In the genomic region with DNA sequence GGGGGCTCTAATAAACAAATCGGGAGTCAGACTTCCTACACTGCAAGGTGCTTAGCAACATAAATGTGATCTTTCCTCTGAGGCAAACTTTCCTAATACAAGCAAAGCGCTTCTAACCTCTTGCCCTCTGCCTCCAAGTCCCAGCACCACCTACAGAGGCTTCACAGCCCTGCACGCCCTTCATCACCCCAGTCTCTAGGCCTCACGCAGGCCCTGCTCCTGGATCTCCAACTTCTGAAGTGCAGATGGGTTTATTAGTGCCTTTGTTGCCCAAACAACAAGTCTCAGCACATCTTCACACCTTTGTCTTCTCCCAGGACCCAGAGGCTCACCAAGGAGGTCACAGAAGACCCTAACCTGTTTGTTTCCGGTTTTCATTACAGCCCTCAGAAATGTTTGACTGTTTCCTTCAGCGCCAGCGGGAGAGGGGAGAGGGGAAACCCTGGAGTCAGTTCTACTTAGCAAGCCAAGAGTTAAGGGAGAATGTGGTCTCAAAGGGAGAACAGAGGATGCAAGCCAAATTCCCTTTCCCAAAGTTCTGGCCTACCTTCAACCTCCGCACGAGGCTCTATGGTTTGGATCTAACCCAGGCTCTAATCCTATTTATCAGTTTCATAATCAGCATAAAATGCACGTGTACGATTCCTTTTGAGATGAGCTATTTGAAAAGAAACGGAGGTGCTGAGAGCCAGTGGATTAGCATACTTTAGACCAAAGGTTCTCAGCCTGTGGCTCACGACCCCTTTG, we compare ENCODE assay signal across 15 mouse cellular contexts.
DNase-seq lines count a peak whose midpoint lies in the region; ATAC-seq lines count a peak whose summit lies in the region.
"Had no signal": no experiment of that assay in that cellular context is flagged by ENCODE, and none has a peak within 500 bp of the region (broad histone marks: within the 10 kb centered on the region; RNA-seq: fewer than 3 reads in every experiment).

No protein-coding gene starts in this region.

- no peaks in the 10 kb centered on the region for H3K9me3 ChIP-seq in heart, embryonic 10.5 days
- no peaks in the 10 kb centered on the region for H3K9me3 ChIP-seq in embryonic facial prominence, embryonic 11.5 days (replicated peaks; ENCODE audit: control insufficient read depth, low read length)
- no peaks in the 10 kb centered on the region for H3K9me3 ChIP-seq in limb, embryonic 10.5 days (replicated peaks)
- H3K9me3 ChIP-seq: midbrain, embryonic 12.5 days had no signal

- peak; percentile 66 for ATAC-seq in embryonic facial prominence, embryonic 11.5 days (replicated peaks; ENCODE audit: insufficient number of reproducible peaks, low FRiP score, low TSS enrichment, low read depth)
- no peak for ATAC-seq in inflammation-experienced regulatory T-cells, adult 6 months

- no peak for DNase-seq in heart, embryonic 10.5 days (ENCODE audit: low spot score)
- no peak for DNase-seq in heart, adult 9 months (ENCODE audit: low spot score in 2 of 2)
- peak; percentile 20 for DNase-seq in NIH3T3 (ENCODE audit: low read depth)
- DNase-seq in embryonic facial prominence, embryonic 11.5 days (ENCODE audit: low spot score), result no peak
- no peak for DNase-seq in limb, embryonic 10.5 days (ENCODE audit: low spot score)
- DNase-seq in cerebellum, adult 9-10 months, result no peak
- DNase-seq in ovary, postnatal 36 days (ENCODE audit: low spot score), result no peak
- DNase-seq: cerebellum, postnatal 36 days; heart, adult 18-20 months; kidney, adult 18-20 months; right cerebral cortex, postnatal 4 days had no signal

- 35% methylated on average over 13 of the region's 13 CpGs for WGBS in heart, embryonic 10.5 days
- WGBS in embryonic facial prominence, embryonic 11.5 days, result 17% methylated on average over 13 of the region's 13 CpGs
- WGBS in limb, embryonic 10.5 days, result 16% methylated on average over 13 of the region's 13 CpGs

- H3K4me1 ChIP-seq in heart, embryonic 10.5 days, result peaks cover 29% of the 10 kb centered on the region
- no peaks in the 10 kb centered on the region for H3K4me1 ChIP-seq in embryonic facial prominence, embryonic 11.5 days (ENCODE audit: control insufficient read depth, insufficient read depth, low read length)
- peaks cover 80% of the 10 kb centered on the region for H3K4me1 ChIP-seq in limb, embryonic 10.5 days

- no peaks in the 10 kb centered on the region for H3K27me3 ChIP-seq in heart, embryonic 10.5 days (ENCODE audit: insufficient read depth, poor library complexity, severe bottlenecking)
- no peaks in the 10 kb centered on the region for H3K27me3 ChIP-seq in embryonic facial prominence, embryonic 11.5 days (ENCODE audit: control insufficient read depth, insufficient read depth, low read length)
- no peaks in the 10 kb centered on the region for H3K27me3 ChIP-seq in limb, embryonic 10.5 days (ENCODE audit: low read depth, poor library complexity, severe bottlenecking)

- H3K4me2 ChIP-seq in embryonic facial prominence, embryonic 11.5 days (ENCODE audit: low read depth, low read length), result no peak overlapping the region
- H3K4me2 ChIP-seq: midbrain, embryonic 12.5 days had no signal

- H3K36me3 ChIP-seq in heart, embryonic 10.5 days, result 0 out of 2 replicates have a peak, but pooled peaks cover under 1% of the 10 kb centered on the region
- H3K36me3 ChIP-seq in embryonic facial prominence, embryonic 11.5 days (replicated peaks; ENCODE audit: control insufficient read depth, insufficient read depth, low read depth, low read length), result no peaks in the 10 kb centered on the region
- H3K36me3 ChIP-seq in limb, embryonic 10.5 days, result 0 out of 2 replicates have a peak, but pooled peaks cover 3% of the 10 kb centered on the region

- peak overlapping the region; percentile 39; the same call in 1 of the 2 replicates for H3K27ac ChIP-seq in heart, embryonic 10.5 days
- H3K27ac ChIP-seq in embryonic facial prominence, embryonic 11.5 days (replicated peaks; ENCODE audit: low read depth, low read length), result no peak overlapping the region
- H3K27ac ChIP-seq in limb, embryonic 10.5 days, result peak overlapping the region; percentile 58
- H3K27ac ChIP-seq: liver, embryonic 14.5 days; midbrain, embryonic 12.5 days had no signal

- no peak overlapping the region for H3K4me3 ChIP-seq in heart, embryonic 10.5 days
- no peak overlapping the region for H3K4me3 ChIP-seq in embryonic facial prominence, embryonic 11.5 days (ENCODE audit: low read depth, low read length)
- no peak overlapping the region; the same call in 1 of the 2 replicates for H3K4me3 ChIP-seq in limb, embryonic 10.5 days
- H3K4me3 ChIP-seq: erythroblast, embryonic 14.5 days; midbrain, embryonic 12.5 days had no signal

- no peak overlapping the region for H3K9ac ChIP-seq in embryonic facial prominence, embryonic 11.5 days (replicated peaks; ENCODE audit: low read length)
- H3K9ac ChIP-seq: liver, embryonic 14.5 days; midbrain, embryonic 12.5 days had no signal
